Mouse (Mus musculus) intestine, embryonic 15.5 days (tissue): ENCODE data around the gene Rhobtb3. TPM values are rescaled to one million over a fixed set of nuclear protein-coding genes. Genes with fewer than 3 reads are reported as not detected.
"Not testable (repeated sequence)": the region's sequence is repeated elsewhere in the genome, so short reads cannot be mapped to it uniquely, and the experiment has no call there.

Source experiments
- ATAC-seq: fragments of 200-750 bp; cut with Nextera tagmentation; 2 replicates; pipeline ENCODE4 v1.8.0; 2017; ENCODE audit warnings: moderate TSS enrichment, moderate library complexity
- H3K27ac ChIP-seq: fragments of 300-500 bp; sonication (generic); 2 replicates; pipeline ENCODE4 v1.5.1; 2015; ENCODE audit warnings: mild to moderate bottlenecking, inconsistent platforms
- H3K27me3 ChIP-seq: fragments of 300-500 bp; sonication (generic); replicated peaks from 2 replicates; pipeline ENCODE4 v1.6.1; 2015; ENCODE audit warnings: inconsistent platforms
- H3K36me3 ChIP-seq: fragments of 300-500 bp; sonication (generic); 2 replicates; pipeline ENCODE4 v1.6.1; 2015; ENCODE audit warnings: inconsistent platforms
- H3K4me1 ChIP-seq: fragments of 300-500 bp; sonication (generic); replicated peaks from 2 replicates; pipeline ENCODE4 v1.6.1; 2015; ENCODE audit warnings: inconsistent platforms
- H3K4me2 ChIP-seq: fragments of 300-500 bp; sonication (generic); replicated peaks from 2 replicates; pipeline ENCODE4 v1.6.1; 2015; ENCODE audit warnings: mild to moderate bottlenecking, inconsistent platforms
- H3K4me3 ChIP-seq: fragments of 300-500 bp; sonication (generic); replicated peaks from 2 replicates; pipeline ENCODE4 v1.5.1; 2015; ENCODE audit warnings: inconsistent platforms
- H3K9ac ChIP-seq: fragments of 300-500 bp; sonication (generic); 2 replicates; pipeline ENCODE4 v1.6.1; 2015; ENCODE audit warnings: inconsistent platforms
- H3K9me3 ChIP-seq: fragments of 300-500 bp; sonication (generic); 2 replicates; pipeline ENCODE4 v1.6.1; 2016; ENCODE audit warnings: inconsistent platforms
- WGBS: fragments of 180-500 bp; shearing (Covaris S2); methylation state at CpG from one replicate; pipeline ENCODE4 v1.1.7; 2015; 5-methylcytosine and 5-hydroxymethylcytosine counted together
- polyA plus RNA-seq: library from polyadenylated mRNA; unstranded; fragments of >200 nt; fragmentation: Nextera tagmentation; extraction: Ambion mirVana; gene quantifications from 2 replicates; pipeline ENCODE4 v1.2.1, GENCODE M21; 2015

Gene Rhobtb3
- polyA plus RNA-seq, 1 experiment from 2014 or later: 31.1 TPM

DNA sequence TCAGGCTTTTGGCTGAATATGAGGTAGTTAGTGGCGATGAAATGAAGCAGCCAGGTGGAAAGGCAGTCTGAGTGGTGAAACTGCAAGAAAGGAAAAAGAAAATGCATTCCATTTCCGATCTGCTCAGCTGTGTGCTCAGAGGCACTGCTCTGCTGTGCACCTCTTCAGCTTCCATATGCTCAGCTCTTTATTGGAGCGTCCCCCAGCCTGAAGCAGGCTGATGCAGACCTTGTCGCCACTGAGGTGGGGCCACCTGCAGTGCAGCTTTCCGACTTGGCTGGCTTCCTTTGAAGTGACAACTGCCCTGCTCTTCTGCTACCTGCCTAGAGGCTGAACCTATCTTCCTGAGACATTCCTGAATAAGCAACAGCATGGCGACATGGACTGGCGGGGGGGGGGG is 67.5 kb downstream of the Rhobtb3 start:
- WGBS: 75% methylated on average over 7 of the region's 7 CpGs
- H3K4me3 ChIP-seq, H3K9ac ChIP-seq, ATAC-seq, H3K27ac ChIP-seq, H3K36me3 ChIP-seq, H3K4me2 ChIP-seq, H3K9me3 ChIP-seq, H3K27me3 ChIP-seq, H3K4me1 ChIP-seq: not testable (repeated sequence)

DNA sequence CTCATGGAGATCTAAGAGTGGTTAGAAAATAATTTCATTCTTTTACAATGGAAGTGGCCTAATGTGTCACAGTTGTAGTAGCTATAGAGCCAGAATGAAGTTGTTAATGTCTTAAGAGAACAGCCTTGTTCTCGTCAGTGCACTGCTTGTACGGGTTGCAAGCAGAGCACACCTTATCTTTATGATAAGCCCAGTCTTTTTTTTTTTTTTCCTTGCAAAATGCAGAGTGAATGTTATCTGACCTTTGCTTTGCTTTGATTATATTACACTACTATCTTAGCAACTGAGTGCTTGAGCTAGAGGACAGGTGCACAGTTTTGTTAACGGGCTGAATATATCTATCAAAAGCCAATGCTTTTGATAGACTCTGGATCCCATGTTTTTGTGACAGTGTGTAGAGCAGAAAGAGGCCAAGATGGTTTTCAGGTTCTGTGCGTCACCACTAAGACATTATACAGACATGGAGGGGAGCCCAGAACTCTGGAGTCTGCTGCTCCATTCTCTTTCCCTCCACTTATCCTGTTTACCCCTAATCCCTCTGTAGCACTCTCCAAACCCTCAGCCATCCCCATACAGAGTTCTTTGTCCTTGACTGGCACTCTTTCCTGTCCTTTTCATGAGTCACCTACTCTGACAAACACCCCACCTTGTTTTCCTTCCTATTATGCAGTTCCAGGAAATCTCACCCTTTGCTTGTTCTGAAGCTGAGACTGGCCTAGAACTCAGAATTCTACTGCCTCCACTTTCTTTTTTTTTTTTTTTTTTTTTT is 68.9 kb downstream of the Rhobtb3 start:
- H3K4me1 ChIP-seq: 0 out of 2 replicates have a peak, but pooled peaks cover 2% of the 10 kb centered on the region
- H3K4me2 ChIP-seq: no peak overlapping the region
- H3K9me3 ChIP-seq: no peaks in the 10 kb centered on the region
- H3K27ac ChIP-seq: peak overlapping the region; percentile 44; the same call in 1 of the 2 replicates
- no peaks in the 10 kb centered on the region for H3K27me3 ChIP-seq
- H3K36me3 ChIP-seq: peaks cover 7% of the 10 kb centered on the region
- WGBS: 60% methylated on average over 4 of the region's 4 CpGs
- peak; percentile 91 for ATAC-seq
- no peak overlapping the region for H3K9ac ChIP-seq
- H3K4me3 ChIP-seq: no peak overlapping the region

- H3K9me3 ChIP-seq: no peaks in the 10 kb centered on the region
- H3K4me1 ChIP-seq: no peaks in the 10 kb centered on the region
- no peak overlapping the region for H3K4me3 ChIP-seq
- no peak for ATAC-seq
- WGBS: 90% methylated on average over 2 of the region's 2 CpGs
- H3K9ac ChIP-seq: no peak overlapping the region
- H3K4me2 ChIP-seq: no peak overlapping the region
- no peaks in the 10 kb centered on the region for H3K27me3 ChIP-seq
- no peak overlapping the region for H3K27ac ChIP-seq
- H3K36me3 ChIP-seq: no peaks in the 10 kb centered on the region; the same call in 1 of the 2 replicates
Observed at GRCm38 (mm10) chr13:75867876-75868275, 75.8 kb downstream of the Rhobtb3 start.

GRCm38 (mm10) chr13:75865486-75866184 is 78.1 kb downstream of the Rhobtb3 start:
- no peaks in the 10 kb centered on the region for H3K4me1 ChIP-seq
- ATAC-seq: no peak; the same call in 1 of the 2 replicates

GRCm38 (mm10) chr13:75859264-75859844 is 84.4 kb downstream of the Rhobtb3 start:
- no peaks in the 10 kb centered on the region for H3K9me3 ChIP-seq
- no peak for ATAC-seq
- H3K4me1 ChIP-seq: no peaks in the 10 kb centered on the region
- H3K4me3 ChIP-seq: no peak overlapping the region
- no peak overlapping the region for H3K9ac ChIP-seq
- no peak overlapping the region for H3K27ac ChIP-seq
- H3K36me3 ChIP-seq: no peaks in the 10 kb centered on the region
- WGBS: 75% methylated on average over 1 of the region's 1 CpGs
- H3K4me2 ChIP-seq: no peak overlapping the region
- H3K27me3 ChIP-seq: no peaks in the 10 kb centered on the region

More at GRCm38 (mm10) chr13:75865486-75866184, 78.1 kb downstream of the Rhobtb3 start:
- Histone ChIP-seq H3K27ac (no peak overlapping the region), H3K4me2 (no peak overlapping the region), H3K36me3 (no peaks in the 10 kb centered on the region), H3K9ac (no peak overlapping the region), H3K27me3 (no peaks in the 10 kb centered on the region), H3K4me3 (no peak overlapping the region), H3K9me3 (no peaks in the 10 kb centered on the region)

- no peaks in the 10 kb centered on the region for H3K9me3 ChIP-seq
- H3K27ac ChIP-seq: no peak overlapping the region
- 0 out of 2 replicates have a peak, but pooled peaks have one; percentile 28 for ATAC-seq
- no peak overlapping the region for H3K9ac ChIP-seq
- no peak overlapping the region for H3K4me3 ChIP-seq
- no peaks in the 10 kb centered on the region for H3K4me1 ChIP-seq
- no peaks in the 10 kb centered on the region for H3K27me3 ChIP-seq
- 93% methylated on average over 3 of the region's 3 CpGs for WGBS
- no peaks in the 10 kb centered on the region for H3K36me3 ChIP-seq
- no peak overlapping the region for H3K4me2 ChIP-seq
Observed at GRCm38 (mm10) chr13:75853118-75853517, 90.6 kb downstream of the Rhobtb3 start.

DNA sequence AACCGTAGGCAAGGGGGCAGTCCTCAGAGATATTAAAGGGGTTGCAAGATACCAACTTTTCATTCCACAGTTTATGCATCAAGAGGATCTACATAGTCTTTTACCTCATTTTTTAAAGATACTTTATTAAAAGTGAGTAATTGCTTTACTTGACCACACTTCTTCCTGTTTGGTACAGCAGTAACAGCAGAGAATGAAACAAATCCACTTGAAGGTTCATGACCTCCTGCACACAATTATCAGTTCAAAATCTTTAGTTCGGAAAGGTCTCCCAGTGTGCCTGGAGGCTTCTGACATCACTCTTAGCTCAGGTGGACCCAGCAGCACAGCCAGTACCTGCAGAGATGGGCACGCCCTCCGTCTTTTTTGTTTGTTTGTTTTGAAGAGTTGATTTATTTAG is 91.7 kb downstream of the Rhobtb3 start:
- no peak for ATAC-seq
- Histone ChIP-seq H3K27ac (no peak overlapping the region), H3K9me3 (no peaks in the 10 kb centered on the region), H3K36me3 (no peaks in the 10 kb centered on the region; the same call in 1 of the 2 replicates), H3K4me1 (no peaks in the 10 kb centered on the region), H3K9ac (no peak overlapping the region), H3K27me3 (no peaks in the 10 kb centered on the region), H3K4me3 (no peak overlapping the region), H3K4me2 (no peak overlapping the region)
- WGBS: 83% methylated on average over 4 of the region's 4 CpGs

GRCm38 (mm10) chr13:75847027-75847426 is 96.7 kb downstream of the Rhobtb3 start:
- Histone ChIP-seq H3K4me1 (0 out of 2 replicates have a peak, but pooled peaks cover 3% of the 10 kb centered on the region), H3K27ac (no peak overlapping the region), H3K27me3 (no peaks in the 10 kb centered on the region), H3K9ac (no peak overlapping the region), H3K36me3 (no peaks in the 10 kb centered on the region; the same call in 1 of the 2 replicates), H3K9me3 (no peaks in the 10 kb centered on the region), H3K4me2 (no peak overlapping the region), H3K4me3 (no peak overlapping the region)
- ATAC-seq: no peak
- WGBS: 85% methylated on average over 6 of the region's 6 CpGs

DNA sequence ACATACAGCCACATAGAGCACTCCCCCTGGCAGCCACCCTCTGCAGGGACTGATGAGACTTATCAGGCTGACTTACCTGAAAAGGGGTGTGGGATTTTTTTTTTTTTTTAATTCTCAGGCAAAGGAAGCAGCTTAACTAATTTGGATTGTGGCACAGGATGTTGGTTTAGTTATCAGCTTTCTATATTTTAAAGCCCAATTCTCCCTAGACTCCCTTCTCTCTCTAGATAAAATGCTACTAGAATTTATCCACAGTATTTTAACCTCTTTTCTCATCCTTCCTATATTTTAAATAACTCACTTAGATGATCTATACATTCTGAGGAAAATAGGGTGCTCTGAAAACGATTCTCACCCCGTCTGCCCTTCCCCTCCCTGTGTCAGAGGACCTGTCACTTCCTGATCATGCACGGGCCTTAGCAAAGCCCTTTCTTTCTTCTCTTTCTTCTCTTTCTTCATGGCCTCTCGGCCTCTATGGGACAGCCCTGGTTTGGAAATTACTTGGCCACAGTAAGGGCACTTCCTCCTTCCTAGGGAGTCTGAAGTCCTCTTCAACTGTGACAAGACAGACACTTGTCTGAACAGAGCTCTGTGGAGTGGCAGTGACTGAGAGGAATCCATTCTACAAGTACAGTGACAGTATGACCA is 98.1 kb downstream of the Rhobtb3 start:
- H3K27ac ChIP-seq: no peak overlapping the region
- no peak overlapping the region for H3K4me3 ChIP-seq
- no peaks in the 10 kb centered on the region for H3K9me3 ChIP-seq
- no peaks in the 10 kb centered on the region; the same call in 1 of the 2 replicates for H3K36me3 ChIP-seq
- H3K9ac ChIP-seq: no peak overlapping the region
- H3K4me2 ChIP-seq: no peak overlapping the region
- peaks cover 15% of the 10 kb centered on the region; the same call in 1 of the 2 replicates for H3K4me1 ChIP-seq
- no peaks in the 10 kb centered on the region for H3K27me3 ChIP-seq
- no peak for ATAC-seq
- WGBS: 65% methylated on average over 4 of the region's 4 CpGs

GRCm38 (mm10) chr13:75844833-75845518 is 98.7 kb downstream of the Rhobtb3 start:
- Histone ChIP-seq H3K4me3 (no peak overlapping the region), H3K27me3 (no peaks in the 10 kb centered on the region), H3K4me2 (no peak overlapping the region), H3K9ac (no peak overlapping the region), H3K9me3 (no peaks in the 10 kb centered on the region), H3K4me1 (peaks cover 18% of the 10 kb centered on the region; the same call in 1 of the 2 replicates), H3K27ac (no peak overlapping the region; the same call in 1 of the 2 replicates), H3K36me3 (no peaks in the 10 kb centered on the region; the same call in 1 of the 2 replicates)
- WGBS: 94% methylated on average over 2 of the region's 2 CpGs
- no peak for ATAC-seq

DNA sequence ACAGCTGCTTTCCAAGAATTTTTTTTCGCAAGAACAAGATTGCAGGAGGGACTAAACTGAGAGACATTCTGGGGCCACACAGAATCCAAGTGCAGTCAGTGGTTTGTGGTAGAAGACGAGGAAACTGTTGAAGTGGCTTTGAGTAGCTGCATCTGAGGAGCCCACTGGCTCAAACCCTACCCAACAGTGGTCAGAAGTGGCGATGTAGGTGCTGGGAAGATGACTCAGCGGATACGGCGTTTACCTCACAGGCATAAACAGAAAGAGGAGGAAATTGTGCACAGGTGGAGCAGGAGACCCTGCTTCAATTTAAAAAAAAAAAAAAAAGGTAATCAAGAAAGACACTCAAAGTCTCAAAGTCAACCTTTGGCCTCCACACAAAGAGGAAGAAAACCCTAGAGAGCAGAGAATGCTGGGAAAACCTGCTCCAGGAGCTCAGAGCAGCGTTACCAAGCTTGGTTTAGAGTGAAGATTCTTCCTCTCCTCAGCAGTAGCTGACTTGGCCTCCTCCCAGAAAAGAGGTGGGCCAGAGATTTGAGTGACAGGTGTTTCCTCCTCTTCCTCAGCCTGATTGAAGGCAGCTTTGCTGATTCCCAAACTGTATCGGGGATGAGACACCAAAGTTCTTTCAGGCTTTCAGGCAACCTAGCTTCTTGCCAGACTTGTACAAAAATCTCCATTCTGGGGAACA is 99.6 kb downstream of the Rhobtb3 start:
- Histone ChIP-seq H3K4me3 (no peak overlapping the region), H3K9ac (no peak overlapping the region), H3K36me3 (no peaks in the 10 kb centered on the region; the same call in 1 of the 2 replicates), H3K4me1 (peaks cover 18% of the 10 kb centered on the region; the same call in 1 of the 2 replicates), H3K27me3 (no peaks in the 10 kb centered on the region), H3K4me2 (0 out of 2 replicates have a peak overlapping the region, but pooled peaks have one; percentile 26), H3K9me3 (no peaks in the 10 kb centered on the region), H3K27ac (peak overlapping the region; percentile 7; the same call in 1 of the 2 replicates)
- ATAC-seq: no peak
- 64% methylated on average over 8 of the region's 8 CpGs for WGBS
